Mouse (Mus musculus): ENCODE results near the gene Vhl.

GRCm38 (mm10) chr6:113654102-113654501 lies 30.3 kb downstream of the Vhl start:
- TF ChIP-seq CTCF (conservative IDR thresholded peaks at IDR 0.05; ENCODE audit: low read length) (no peak), NANOG (IDR thresholded peaks at IDR 0.05; ENCODE audit: borderline replicate concordance, low read length) (no peak)
